Mouse (Mus musculus) hindbrain, embryonic 11.5 days (tissue): ENCODE measurements at regions not wholly inside any gene's neighbourhood (a gene's known extent, or its start where the extent isn't known, plus 50 kb on each side); places are given as distances from the start of the nearest gene placed in this dataset.

Experiments
- ATAC-seq: fragments of 200-750 bp; cut with Nextera tagmentation; 2 replicates; pipeline ENCODE4 v1.8.0; 2017; ENCODE audit warnings: mild to moderate bottlenecking, moderate TSS enrichment, moderate library complexity; ENCODE audit not compliant: low FRiP score
- DNase-seq: peaks from one replicate; pipeline ENCODE4 v3.0.0-alpha.2; 2015; ENCODE audit warnings: low spot score
- H3K27ac ChIP-seq: fragments of 300-500 bp; sonication (generic); 2 replicates; pipeline ENCODE4 v1.5.1; 2014; ENCODE audit warnings: mild to moderate bottlenecking, low read depth, low read length
- H3K27me3 ChIP-seq: fragments of 300-500 bp; sonication (generic); 2 replicates; pipeline ENCODE4 v1.6.1; 2014; ENCODE audit warnings: mild to moderate bottlenecking, low read length, moderate library complexity, mixed read lengths; ENCODE audit not compliant: control insufficient read depth, insufficient read depth
- H3K36me3 ChIP-seq: fragments of 300-500 bp; sonication (generic); 2 replicates; pipeline ENCODE4 v1.6.1; 2014; ENCODE audit warnings: mild to moderate bottlenecking, low read length, moderate library complexity, mixed read lengths; ENCODE audit not compliant: control insufficient read depth, insufficient read depth
- H3K4me1 ChIP-seq: fragments of 300-500 bp; sonication (generic); replicated peaks from 2 replicates; pipeline ENCODE4 v1.6.1; 2014; ENCODE audit warnings: low read length, mixed read lengths; ENCODE audit not compliant: control insufficient read depth, insufficient read depth
- H3K4me2 ChIP-seq: fragments of 300-500 bp; sonication (generic); replicated peaks from 2 replicates; pipeline ENCODE4 v1.6.1; 2014; ENCODE audit warnings: mild to moderate bottlenecking, low read depth, low read length
- H3K4me3 ChIP-seq: fragments of 300-500 bp; sonication (generic); 2 replicates; pipeline ENCODE4 v1.5.1; 2014; ENCODE audit warnings: low read depth, low read length
- H3K9ac ChIP-seq: fragments of 300-500 bp; sonication (generic); 2 replicates; pipeline ENCODE4 v1.6.1; 2014; ENCODE audit warnings: low read depth, low read length
- H3K9me3 ChIP-seq: fragments of 300-500 bp; sonication (generic); 2 replicates; pipeline ENCODE4 v1.6.1; 2016; ENCODE audit warnings: low read length; ENCODE audit not compliant: control insufficient read depth
- WGBS: fragments of 180-500 bp; shearing (Covaris S2); extraction: QIAGEN DNeasy Blood & Tissue Kit; methylation state at CpG from one replicate; pipeline ENCODE4 v1.1.7; 2014; 5-methylcytosine and 5-hydroxymethylcytosine counted together

- Histone ChIP-seq H3K27ac (no peak overlapping the region), H3K9ac (no peak overlapping the region), H3K27me3 (no peaks in the 10 kb centered on the region), H3K36me3 (no peaks in the 10 kb centered on the region), H3K4me1 (no peaks in the 10 kb centered on the region), H3K9me3 (no peaks in the 10 kb centered on the region), H3K4me3 (no peak overlapping the region), H3K4me2 (no peak overlapping the region)
- DNase-seq (no peak), ATAC-seq (no peak)
- WGBS = 86% methylated on average over 5 of the region's 5 CpGs
These were observed 232.9 kb downstream of the Csl start for GRCm38 (mm10) chr10:99526561-99526960.

GRCm38 (mm10) chr10:99531104-99531503 lies 228.4 kb downstream of the Csl start:
- H3K9me3 ChIP-seq = no peaks in the 10 kb centered on the region
- ATAC-seq (peak; percentile 8; the same call in 1 of the 2 replicates), DNase-seq (no peak)
- no peak overlapping the region for H3K27ac ChIP-seq
- H3K9ac ChIP-seq = no peak overlapping the region
- peaks cover 2% of the 10 kb centered on the region; the same call in 1 of the 2 replicates for H3K4me1 ChIP-seq
- H3K36me3 ChIP-seq = no peaks in the 10 kb centered on the region
- H3K4me2 ChIP-seq = no peak overlapping the region
- H3K27me3 ChIP-seq = no peaks in the 10 kb centered on the region
- no peak overlapping the region for H3K4me3 ChIP-seq

- Histone ChIP-seq H3K27ac (no peak overlapping the region), H3K36me3 (no peaks in the 10 kb centered on the region), H3K27me3 (no peaks in the 10 kb centered on the region), H3K4me1 (peaks cover 2% of the 10 kb centered on the region; the same call in 1 of the 2 replicates), H3K9me3 (no peaks in the 10 kb centered on the region), H3K4me2 (no peak overlapping the region), H3K9ac (no peak overlapping the region), H3K4me3 (no peak overlapping the region)
- ATAC-seq (no peak), DNase-seq (no peak)
These were observed 227.9 kb downstream of the Csl start for GRCm38 (mm10) chr10:99531556-99531955.

- Histone ChIP-seq H3K36me3 (no peaks in the 10 kb centered on the region), H3K27ac (no peak overlapping the region), H3K9me3 (no peaks in the 10 kb centered on the region), H3K4me3 (no peak overlapping the region), H3K4me1 (peaks cover 2% of the 10 kb centered on the region; the same call in 1 of the 2 replicates), H3K27me3 (no peaks in the 10 kb centered on the region), H3K4me2 (no peak overlapping the region), H3K9ac (no peak overlapping the region)
- DNase-seq (peak; percentile 38), ATAC-seq (0 out of 2 replicates have a peak, but pooled peaks have one; percentile 43)
- whole genome bisulfite sequencing = 27% methylated on average over 7 of the region's 7 CpGs
These were observed 227.5 kb downstream of the Csl start for GRCm38 (mm10) chr10:99531992-99532391.

GRCm38 (mm10) chr10:99532697-99533119 lies 226.8 kb downstream of the Csl start:
- no peak overlapping the region for H3K27ac ChIP-seq
- no peaks in the 10 kb centered on the region for H3K27me3 ChIP-seq
- H3K4me2 ChIP-seq = no peak overlapping the region
- DNase-seq (no peak), ATAC-seq (peak; percentile 48; the same call in 1 of the 2 replicates)
- H3K9me3 ChIP-seq = no peaks in the 10 kb centered on the region
- H3K9ac ChIP-seq = no peak overlapping the region
- H3K4me3 ChIP-seq = no peak overlapping the region
- 50% methylated on average over 3 of the region's 3 CpGs for WGBS
- no peaks in the 10 kb centered on the region for H3K36me3 ChIP-seq
- peaks cover 2% of the 10 kb centered on the region; the same call in 1 of the 2 replicates for H3K4me1 ChIP-seq

GRCm38 (mm10) chr10:99533468-99533867 lies 226.0 kb downstream of the Csl start:
- Histone ChIP-seq H3K4me2 (no peak overlapping the region), H3K4me1 (peaks cover 2% of the 10 kb centered on the region; the same call in 1 of the 2 replicates), H3K27me3 (no peaks in the 10 kb centered on the region), H3K9me3 (no peaks in the 10 kb centered on the region), H3K36me3 (no peaks in the 10 kb centered on the region), H3K4me3 (no peak overlapping the region), H3K9ac (no peak overlapping the region), H3K27ac (no peak overlapping the region)
- no peak for ATAC-seq
- DNase-seq = no peak
- 71% methylated on average over 4 of the region's 4 CpGs for WGBS

- H3K9ac ChIP-seq = no peak overlapping the region
- H3K4me1 ChIP-seq = peaks cover 2% of the 10 kb centered on the region; the same call in 1 of the 2 replicates
- 69% methylated on average over 7 of the region's 7 CpGs for WGBS
- H3K27me3 ChIP-seq = no peaks in the 10 kb centered on the region
- no peak for DNase-seq
- no peak for ATAC-seq
- no peaks in the 10 kb centered on the region for H3K36me3 ChIP-seq
- H3K4me2 ChIP-seq = no peak overlapping the region
- no peak overlapping the region for H3K27ac ChIP-seq
- no peak overlapping the region for H3K4me3 ChIP-seq
- H3K9me3 ChIP-seq = no peaks in the 10 kb centered on the region
These were observed 225.2 kb downstream of the Csl start for GRCm38 (mm10) chr10:99534237-99534636.

GRCm38 (mm10) chr10:99538639-99539038 lies 220.8 kb downstream of the Csl start:
- DNase-seq (no peak), ATAC-seq (peak; percentile 60; the same call in 1 of the 2 replicates)
- 36% methylated on average over 5 of the region's 5 CpGs for WGBS

GRCm38 (mm10) chr10:99552373-99552772 lies 207.1 kb downstream of the Csl start:
- no peak overlapping the region for H3K4me2 ChIP-seq
- no peak overlapping the region for H3K9ac ChIP-seq
- no peaks in the 10 kb centered on the region for H3K36me3 ChIP-seq
- DNase-seq (no peak), ATAC-seq (no peak)
- no peaks in the 10 kb centered on the region for H3K9me3 ChIP-seq
- no peak overlapping the region for H3K27ac ChIP-seq
- H3K27me3 ChIP-seq = no peaks in the 10 kb centered on the region
- no peaks in the 10 kb centered on the region for H3K4me1 ChIP-seq
- WGBS = 82% methylated on average over 4 of the region's 4 CpGs
- H3K4me3 ChIP-seq = no peak overlapping the region

More at GRCm38 (mm10) chr10:99538639-99539038, 220.8 kb downstream of the Csl start:
- H3K36me3 ChIP-seq = no peaks in the 10 kb centered on the region
- H3K9ac ChIP-seq = no peak overlapping the region
- no peak overlapping the region for H3K27ac ChIP-seq
- H3K4me2 ChIP-seq = no peak overlapping the region
- no peaks in the 10 kb centered on the region for H3K27me3 ChIP-seq
- no peak overlapping the region for H3K4me3 ChIP-seq
- H3K9me3 ChIP-seq = no peaks in the 10 kb centered on the region
- H3K4me1 ChIP-seq = no peaks in the 10 kb centered on the region
